In genomic region chr2:6721460-6722401, GRCm38 (mm10) we compare ENCODE assay signal across 8 mouse cellular contexts.
DNase-seq lines count a peak whose midpoint lies in the region; ATAC-seq lines count a peak whose summit lies in the region.

No protein-coding gene starts in this region.

- no peaks in the 10 kb centered on the region for H3K27me3 ChIP-seq in forebrain, embryonic 10.5 days (ENCODE audit: poor library complexity, severe bottlenecking)
- no peaks in the 10 kb centered on the region for H3K27me3 ChIP-seq in hindbrain, embryonic 12.5 days
- H3K27me3 ChIP-seq in midbrain, embryonic 12.5 days = no peaks in the 10 kb centered on the region
- H3K27me3 ChIP-seq in splenic B cell, adult 2 months (ENCODE audit: control insufficient read depth, insufficient read depth, low read length, poor library complexity, severe bottlenecking) = no peaks in the 10 kb centered on the region

- peak overlapping the region; percentile 87 for H3K27ac ChIP-seq in forebrain, embryonic 10.5 days
- peak overlapping the region; percentile 83 for H3K27ac ChIP-seq in hindbrain, embryonic 12.5 days
- peak overlapping the region; percentile 74 for H3K27ac ChIP-seq in midbrain, embryonic 12.5 days (replicated peaks)

- peaks cover 34% of the 10 kb centered on the region for H3K4me1 ChIP-seq in forebrain, embryonic 10.5 days
- peaks cover 29% of the 10 kb centered on the region for H3K4me1 ChIP-seq in hindbrain, embryonic 12.5 days
- peaks cover 31% of the 10 kb centered on the region for H3K4me1 ChIP-seq in midbrain, embryonic 12.5 days

- H3K9ac ChIP-seq in hindbrain, embryonic 12.5 days = peak overlapping the region; percentile 53
- H3K9ac ChIP-seq in midbrain, embryonic 12.5 days (replicated peaks) = peak overlapping the region; percentile 53

- DNase-seq in adrenal gland, adult 2 months = peak; percentile 17
- no peak for DNase-seq in adrenal gland, adult 8-10 months
- DNase-seq in brain, adult 2 months (ENCODE audit: low read depth, low spot score) = peak; percentile 94
- DNase-seq in forebrain, embryonic 10.5 days (ENCODE audit: extremely low spot score, low spot score) = peak; percentile 56
- DNase-seq in left cerebral cortex, postnatal 4 days = peak; percentile 28
- peak; percentile 67 for DNase-seq in splenic B cell, adult 2 months (ENCODE audit: low read depth, low spot score)

- H3K4me2 ChIP-seq in hindbrain, embryonic 12.5 days (replicated peaks) = peak overlapping the region; percentile 58
- peak overlapping the region; percentile 77 for H3K4me2 ChIP-seq in midbrain, embryonic 12.5 days (replicated peaks)

- intact Hi-C loops in left cerebral cortex, postnatal 4 days (cut with DNase I) = no loop called here

- 8% methylated on average over 17 of the region's 17 CpGs for WGBS in forebrain, embryonic 10.5 days
- WGBS in hindbrain, embryonic 12.5 days = 6% methylated on average over 17 of the region's 17 CpGs
- 12% methylated on average over 17 of the region's 17 CpGs for WGBS in midbrain, embryonic 12.5 days

- no peaks in the 10 kb centered on the region for H3K9me3 ChIP-seq in forebrain, embryonic 10.5 days
- H3K9me3 ChIP-seq in hindbrain, embryonic 12.5 days (replicated peaks) = no peaks in the 10 kb centered on the region
- H3K9me3 ChIP-seq in midbrain, embryonic 12.5 days = no peaks in the 10 kb centered on the region

- peak overlapping the region; percentile 55 for H3K4me3 ChIP-seq in forebrain, embryonic 10.5 days
- H3K4me3 ChIP-seq in hindbrain, embryonic 12.5 days = peak overlapping the region; percentile 35
- peak overlapping the region; percentile 41 for H3K4me3 ChIP-seq in midbrain, embryonic 12.5 days

- peak; percentile 89 for ATAC-seq in hindbrain, embryonic 12.5 days (ENCODE audit: low FRiP score)
- ATAC-seq in midbrain, embryonic 12.5 days (ENCODE audit: low FRiP score, low read depth) = peak; percentile 89

- H3K36me3 ChIP-seq in forebrain, embryonic 10.5 days (replicated peaks) = no peaks in the 10 kb centered on the region
- no peaks in the 10 kb centered on the region for H3K36me3 ChIP-seq in hindbrain, embryonic 12.5 days
- no peaks in the 10 kb centered on the region for H3K36me3 ChIP-seq in midbrain, embryonic 12.5 days
- H3K36me3 ChIP-seq in splenic B cell, adult 2 months (ENCODE audit: control insufficient read depth, insufficient read depth, low read length, poor library complexity, severe bottlenecking) = no peaks in the 10 kb centered on the region; the same call in 1 of the 2 replicates
